Mouse (Mus musculus) heart, adult 18-20 months (tissue): Measurements from ENCODE around the gene Celf1. TPM values are rescaled to one million over a fixed set of nuclear protein-coding genes. Genes with fewer than 3 reads are reported as not detected.

Experiments
- DNase-seq, 2 experiments: peaks; one replicate each; pipeline ENCODE4 v3.0.0; 2021 to 2022; ENCODE audit warnings: mixed read lengths in 1 of 2
- total RNA-seq, 2 experiments: library from RNA; stranded (reverse); gene quantifications; 2 replicates each; pipeline ENCODE4 v1.2.3; 2021

Celf1 gene
- total RNA-seq, 2 experiments from 2014 or later: 70.7 to 74.4 TPM

GRCm38 (mm10) chr2:90939750-90940149 lies 432 bp upstream of the Celf1 start:
- DNase-seq: peak in 1 of 2 experiments; percentile 14

- no peak for DNase-seq
Measured at GRCm38 (mm10) chr2:90941744-90942143, 1.6 kb downstream of the Celf1 start.

- no peak for DNase-seq
Measured at GRCm38 (mm10) chr2:90950149-90950548, 10.0 kb downstream of the Celf1 start.

- DNase-seq: no peak
Measured at GRCm38 (mm10) chr2:90950582-90951194, 10.5 kb downstream of the Celf1 start.

- no peak for DNase-seq
Measured at GRCm38 (mm10) chr2:90953461-90953860, 13.3 kb downstream of the Celf1 start.

GRCm38 (mm10) chr2:90956053-90956452 lies 15.9 kb downstream of the Celf1 start:
- no peak for DNase-seq

GRCm38 (mm10) chr2:90958856-90959255 lies 18.7 kb downstream of the Celf1 start:
- no peak for DNase-seq

GRCm38 (mm10) chr2:90960012-90960411 lies 19.8 kb downstream of the Celf1 start:
- no peak for DNase-seq

GRCm38 (mm10) chr2:90963304-90963703 lies 23.1 kb downstream of the Celf1 start:
- DNase-seq: no peak

- peak; percentile 54 to 58 for DNase-seq
Measured at GRCm38 (mm10) chr2:90964811-90965465, 24.8 kb downstream of the Celf1 start.

GRCm38 (mm10) chr2:90965466-90966080 lies 25.4 kb downstream of the Celf1 start:
- peak; percentile 19 to 26 for DNase-seq

GRCm38 (mm10) chr2:90970606-90971005 lies 30.4 kb downstream of the Celf1 start:
- no peak for DNase-seq

- DNase-seq: no peak
Measured at GRCm38 (mm10) chr2:90974101-90974500, 33.9 kb downstream of the Celf1 start.

- no peak for DNase-seq
Measured at GRCm38 (mm10) chr2:90975181-90975835, 35.1 kb downstream of the Celf1 start.

GRCm38 (mm10) chr2:90976590-90976989 lies 36.4 kb downstream of the Celf1 start:
- DNase-seq: no peak

GRCm38 (mm10) chr2:90977291-90977690 lies 37.1 kb downstream of the Celf1 start:
- DNase-seq: no peak

GRCm38 (mm10) chr2:90986055-90986454 lies 45.9 kb downstream of the Celf1 start:
- DNase-seq: no peak

GRCm38 (mm10) chr2:91008536-91008935 lies 68.4 kb downstream of the Celf1 start:
- DNase-seq: no peak

GRCm38 (mm10) chr2:91013881-91014280 lies 73.7 kb downstream of the Celf1 start:
- no peak for DNase-seq

- DNase-seq: peak in 1 of 2 experiments; percentile 46
Measured at GRCm38 (mm10) chr2:91015386-91015785, 75.2 kb downstream of the Celf1 start.

- DNase-seq: peak; percentile 38 to 60
Measured at GRCm38 (mm10) chr2:91018061-91018788, 78.0 kb downstream of the Celf1 start.

GRCm38 (mm10) chr2:91019911-91020310 lies 79.7 kb downstream of the Celf1 start:
- no peak for DNase-seq
